Mouse (Mus musculus) small intestine, adult 2 months (tissue): ENCODE data around the gene Cfap57.
"Not testable (repeated sequence)": the region's sequence is repeated elsewhere in the genome, so short reads cannot be mapped to it uniquely, and the experiment has no call there.

ENCODE experiments used
- CTCF ChIP-seq: fragments of 200-500 bp; IDR thresholded peaks from 2 replicates; pipeline ENCODE4 v1.5.1; 2012; ENCODE audit warnings: low read depth, mild to moderate bottlenecking, control low read depth, inconsistent platforms, low read length, moderate library complexity, mixed read lengths; ENCODE audit not compliant: insufficient replicate concordance, insufficient read length; ENCODE audit errors: extremely low read depth
- POLR2A ChIP-seq: fragments of 200-500 bp; IDR thresholded peaks from 2 replicates; pipeline ENCODE4 v1.6.1; 2012; ENCODE audit warnings: low read depth, mild to moderate bottlenecking, control low read depth, inconsistent platforms, low read length, moderate library complexity

DNA sequence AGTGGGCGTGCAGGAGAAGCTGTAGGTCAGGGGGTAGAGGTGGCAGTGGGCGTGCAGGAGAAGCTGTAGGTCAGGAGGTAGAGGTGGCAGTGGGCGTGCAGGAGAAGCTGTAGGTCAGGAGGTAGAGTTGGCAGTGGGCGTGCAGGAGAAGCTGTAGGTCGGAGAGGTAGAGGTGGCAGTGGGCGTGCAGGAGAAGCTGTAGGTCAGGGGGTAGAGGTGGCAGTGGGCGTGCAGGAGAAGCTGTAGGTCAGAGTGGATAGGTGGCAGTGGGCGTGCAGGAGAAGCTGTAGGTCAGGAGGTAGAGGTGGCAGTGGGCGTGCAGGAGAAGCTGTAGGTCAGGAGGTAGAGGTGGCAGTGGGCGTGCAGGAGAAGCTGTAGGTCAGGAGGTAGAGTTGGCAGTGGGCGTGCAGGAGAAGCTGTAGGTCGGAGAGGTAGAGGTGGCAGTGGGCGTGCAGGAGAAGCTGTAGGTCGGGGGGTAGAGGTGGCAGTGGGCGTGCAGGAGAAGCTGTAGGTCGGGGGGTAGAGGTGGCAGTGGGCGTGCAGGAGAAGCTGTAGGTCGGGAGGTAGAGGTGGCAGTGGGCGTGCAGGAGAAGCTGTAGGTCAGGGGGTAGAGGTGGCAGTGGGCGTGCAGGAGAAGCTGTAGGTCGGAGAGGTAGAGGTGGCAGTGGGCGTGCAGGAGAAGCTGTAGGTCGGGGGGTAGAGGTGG lies 73.0 kb downstream of the Cfap57 start:
- not testable (repeated sequence) for TF ChIP-seq CTCF, POLR2A
